ENCODE assay signal across 13 mouse cellular contexts in the genomic region with DNA sequence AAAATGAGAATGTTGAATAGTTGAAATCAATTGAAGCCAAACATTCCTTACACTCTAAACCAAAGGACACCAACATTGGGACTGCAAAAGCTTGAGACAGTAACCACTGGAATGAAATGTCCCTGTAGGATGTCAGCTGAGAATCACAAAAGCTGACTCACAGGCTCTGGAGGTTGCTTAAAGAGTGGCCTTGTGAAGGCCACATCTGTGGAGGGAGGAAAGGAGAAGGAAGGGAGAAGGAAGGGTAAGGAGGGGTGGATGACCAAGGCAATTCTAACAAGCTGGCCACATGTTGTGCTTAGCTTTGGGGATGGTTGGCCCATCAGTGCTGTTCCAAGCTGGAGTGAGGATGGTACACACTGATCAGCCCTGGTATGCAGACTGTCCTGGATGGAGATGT.
"Had no signal": no experiment of that assay in that cellular context is flagged by ENCODE, and none has a peak within 500 bp of the region (broad histone marks: within the 10 kb centered on the region; RNA-seq: fewer than 3 reads in every experiment).

No protein-coding gene starts in this region.

- DNase-seq: lung, adult 18-20 months; lung, embryonic 14.5 days; lung, postnatal 10 days; lung, postnatal 4 days; midbrain, embryonic 14.5 days; retina, postnatal 1 day; right cerebral cortex, adult 18-20 months; right cerebral cortex, postnatal 25 days; right cerebral cortex, postnatal 4 days; spleen, adult 18-20 months; thymus, adult 18-20 months; thymus, postnatal 14 days; thymus, postnatal 36 days had no signal
